Mouse (Mus musculus) adrenal gland, adult 2 months (tissue): ENCODE measurements around the gene Dzank1. TPM values are rescaled to one million over a fixed set of nuclear protein-coding genes. Genes with fewer than 3 reads are reported as not detected.

Experiments
- polyA plus RNA-seq: library from polyadenylated mRNA; depleted of rRNA; stranded (reverse); fragments of >200 nt; gene quantifications from 2 replicates; pipeline ENCODE4 v1.2.3, GENCODE M21; 2012; rRNA removed
- total RNA-seq, 2 experiments: library from RNA; stranded (reverse); gene quantifications; 2 replicates each; pipeline ENCODE4 v1.2.3; 2021

Gene Dzank1
- total and polyA plus RNA-seq, 3 experiments, result 0.54 to 4.8 (median 4.2) TPM

Other genes starting within 250 kb of the Dzank1 start
- gene Ovol2, start 195.3 kb downstream of the Dzank1 start, total RNA-seq, result not detected
- not detected in 2 replicates for gene Ovol2, start 195.3 kb downstream of the Dzank1 start, polyA plus RNA-seq
- 10 to 100 TPM; 24.5 to 25.7 TPM for gene Kat14, start 158.4 kb downstream of the Dzank1 start, total RNA-seq
- gene Kat14, start 158.4 kb downstream of the Dzank1 start, polyA plus RNA-seq, result 11.2 and 13.7 TPM in 2 replicates
- 1 to 10 TPM; 2.4 to 6.8 TPM for gene Pet117, start 158.4 kb downstream of the Dzank1 start, total RNA-seq
- not detected in 2 replicates for gene Pet117, start 158.4 kb downstream of the Dzank1 start, polyA plus RNA-seq
- 10 to 100 TPM; 16.1 to 18.8 TPM for gene Polr3f, start 304 bp upstream of the Dzank1 start, total RNA-seq
- 2.3 and 3.4 TPM in 2 replicates for gene Polr3f, start 304 bp upstream of the Dzank1 start, polyA plus RNA-seq
- 10 to 100 TPM; 24.7 to 30.1 TPM for gene Rbbp9, start 23.5 kb upstream of the Dzank1 start, total RNA-seq
- gene Rbbp9, start 23.5 kb upstream of the Dzank1 start, polyA plus RNA-seq, result 6.5 and 7.3 TPM in 2 replicates
- gene Sec23b, start 28.8 kb upstream of the Dzank1 start, total RNA-seq, result 10 to 100 TPM; 83.1 to 89.3 TPM
- 24.0 and 34.9 TPM in 2 replicates for gene Sec23b, start 28.8 kb upstream of the Dzank1 start, polyA plus RNA-seq
- 10 to 100 TPM; 33.8 to 63.6 TPM for gene Smim26, start 66.6 kb upstream of the Dzank1 start, total RNA-seq
- 0.31 and 0.38 TPM in 2 replicates for gene Smim26, start 66.6 kb upstream of the Dzank1 start, polyA plus RNA-seq
- gene Dtd1, start 72.5 kb upstream of the Dzank1 start, total RNA-seq, result 10 to 100 TPM; 14.5 to 19.5 TPM
- gene Dtd1, start 72.5 kb upstream of the Dzank1 start, polyA plus RNA-seq, result 5.0 and 5.7 TPM in 2 replicates